Mouse (Mus musculus): Measurements from ENCODE around the gene Slc4a4. TPM values are rescaled to one million over a fixed set of nuclear protein-coding genes. Genes with fewer than 3 reads are reported as not detected.

Gene Slc4a4
- polyA plus RNA-seq, 1 experiment from 2014 or later, result 3.1 TPM

GRCm38 (mm10) chr5:88961351-88961761, 74.7 kb downstream of the Slc4a4 start:
- no peak overlapping the region for H3K4me2 ChIP-seq
- no peak for ATAC-seq (ENCODE audit: extremely low read depth, insufficient number of reproducible peaks, low FRiP score, low TSS enrichment)
- H3K4me1 ChIP-seq, result peaks cover 18% of the 10 kb centered on the region
- H3K27ac ChIP-seq (replicated peaks), result peak overlapping the region; percentile 62
- no peaks in the 10 kb centered on the region for H3K9me3 ChIP-seq
- no peak overlapping the region for H3K9ac ChIP-seq
- H3K27me3 ChIP-seq (replicated peaks), result no peaks in the 10 kb centered on the region
- WGBS, result 21% methylated on average over 7 of the region's 7 CpGs
- H3K36me3 ChIP-seq, result no peaks in the 10 kb centered on the region
- no peak overlapping the region for H3K4me3 ChIP-seq

DNA sequence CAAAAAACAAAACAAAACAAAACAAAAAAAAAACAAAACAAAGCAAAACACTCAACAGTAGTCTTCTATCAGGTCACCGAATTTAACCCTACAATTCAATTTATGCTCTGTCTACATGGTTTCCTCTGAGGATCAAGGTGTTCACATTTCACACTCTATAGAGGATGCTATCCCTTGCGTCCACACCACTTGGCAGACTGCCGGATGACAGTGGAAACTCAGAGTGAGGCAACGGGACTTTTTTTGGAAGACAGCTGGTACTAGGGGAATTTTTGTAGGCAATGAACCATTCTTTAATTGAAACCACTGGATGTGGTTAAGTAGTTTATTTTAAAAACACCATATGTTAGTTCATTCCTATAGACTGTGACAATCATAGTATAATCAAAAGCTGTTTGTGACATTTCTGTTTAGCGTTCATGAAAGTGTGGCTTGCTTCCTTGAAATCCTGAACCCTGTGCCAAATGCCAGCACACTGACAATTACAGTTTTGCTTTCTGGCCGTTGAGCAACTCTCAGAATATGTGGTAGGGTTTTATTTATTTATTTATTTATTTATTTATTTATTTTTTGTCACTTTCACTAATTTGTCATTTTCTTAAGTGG, 78.2 kb downstream of the Slc4a4 start:
- H3K27ac ChIP-seq (replicated peaks), result no peak overlapping the region
- WGBS, result 77% methylated on average over 6 of the region's 6 CpGs

GRCm38 (mm10) chr5:88966507-88966906, 79.9 kb downstream of the Slc4a4 start:
- Histone ChIP-seq H3K9ac (no peak overlapping the region), H3K27me3 (replicated peaks) (no peaks in the 10 kb centered on the region), H3K4me1 (peaks cover 19% of the 10 kb centered on the region), H3K27ac (replicated peaks) (no peak overlapping the region), H3K9me3 (no peaks in the 10 kb centered on the region), H3K36me3 (no peaks in the 10 kb centered on the region), H3K4me2 (no peak overlapping the region), H3K4me3 (no peak overlapping the region)
- 81% methylated on average over 4 of the region's 4 CpGs for WGBS
- no peak for ATAC-seq (ENCODE audit: extremely low read depth, insufficient number of reproducible peaks, low FRiP score, low TSS enrichment)

More for the DNA sequence above, 78.2 kb downstream of the Slc4a4 start:
- no peaks in the 10 kb centered on the region for H3K27me3 ChIP-seq (replicated peaks)
- ATAC-seq (ENCODE audit: extremely low read depth, insufficient number of reproducible peaks, low FRiP score, low TSS enrichment), result no peak
- H3K4me1 ChIP-seq, result peaks cover 33% of the 10 kb centered on the region
- no peaks in the 10 kb centered on the region for H3K9me3 ChIP-seq
- no peaks in the 10 kb centered on the region for H3K36me3 ChIP-seq
- H3K4me3 ChIP-seq, result no peak overlapping the region
- H3K9ac ChIP-seq, result no peak overlapping the region
- no peak overlapping the region for H3K4me2 ChIP-seq

GRCm38 (mm10) chr5:88968923-88969639, 82.5 kb downstream of the Slc4a4 start:
- H3K4me1 ChIP-seq, result peaks cover 20% of the 10 kb centered on the region
- H3K27ac ChIP-seq (replicated peaks), result no peak overlapping the region
- H3K4me3 ChIP-seq, result no peak overlapping the region
- no peaks in the 10 kb centered on the region for H3K36me3 ChIP-seq
- WGBS, result 36% methylated on average over 11 of the region's 11 CpGs
- H3K4me2 ChIP-seq, result no peak overlapping the region
- H3K27me3 ChIP-seq (replicated peaks), result no peaks in the 10 kb centered on the region
- ATAC-seq (ENCODE audit: extremely low read depth, insufficient number of reproducible peaks, low FRiP score, low TSS enrichment), result no peak
- H3K9ac ChIP-seq, result no peak overlapping the region
- H3K9me3 ChIP-seq, result no peaks in the 10 kb centered on the region

GRCm38 (mm10) chr5:88971554-88971953, 84.9 kb downstream of the Slc4a4 start:
- Histone ChIP-seq H3K27me3 (replicated peaks) (no peaks in the 10 kb centered on the region), H3K27ac (replicated peaks) (no peak overlapping the region), H3K9me3 (no peaks in the 10 kb centered on the region), H3K4me3 (no peak overlapping the region), H3K36me3 (no peaks in the 10 kb centered on the region), H3K4me2 (no peak overlapping the region), H3K9ac (no peak overlapping the region), H3K4me1 (peaks cover 25% of the 10 kb centered on the region)
- no peak for ATAC-seq (ENCODE audit: extremely low read depth, insufficient number of reproducible peaks, low FRiP score, low TSS enrichment)

- Histone ChIP-seq H3K36me3 (no peaks in the 10 kb centered on the region), H3K4me3 (no peak overlapping the region), H3K27me3 (replicated peaks) (no peaks in the 10 kb centered on the region), H3K9ac (no peak overlapping the region), H3K4me1 (peaks cover 26% of the 10 kb centered on the region), H3K27ac (replicated peaks) (no peak overlapping the region), H3K9me3 (no peaks in the 10 kb centered on the region), H3K4me2 (no peak overlapping the region)
- 44% methylated on average over 7 of the region's 7 CpGs for WGBS
- no peak for ATAC-seq (ENCODE audit: extremely low read depth, insufficient number of reproducible peaks, low FRiP score, low TSS enrichment)
These were observed 85.7 kb downstream of the Slc4a4 start for GRCm38 (mm10) chr5:88972277-88972676.

- no peak overlapping the region for H3K27ac ChIP-seq (replicated peaks)
- 67% methylated on average over 1 of the region's 1 CpGs for WGBS
- no peak for ATAC-seq (ENCODE audit: extremely low read depth, insufficient number of reproducible peaks, low FRiP score, low TSS enrichment)
- no peaks in the 10 kb centered on the region for H3K36me3 ChIP-seq
- no peak overlapping the region for H3K4me3 ChIP-seq
- peaks cover 25% of the 10 kb centered on the region for H3K4me1 ChIP-seq
- no peaks in the 10 kb centered on the region for H3K9me3 ChIP-seq
- no peak overlapping the region for H3K4me2 ChIP-seq
- no peaks in the 10 kb centered on the region for H3K27me3 ChIP-seq (replicated peaks)
- H3K9ac ChIP-seq, result no peak overlapping the region
These were observed 86.5 kb downstream of the Slc4a4 start for GRCm38 (mm10) chr5:88973130-88973529.

- H3K4me1 ChIP-seq, result peaks cover 24% of the 10 kb centered on the region
- H3K36me3 ChIP-seq, result no peaks in the 10 kb centered on the region
- no peak for ATAC-seq (ENCODE audit: extremely low read depth, insufficient number of reproducible peaks, low FRiP score, low TSS enrichment)
- H3K27ac ChIP-seq (replicated peaks), result no peak overlapping the region
- no peaks in the 10 kb centered on the region for H3K27me3 ChIP-seq (replicated peaks)
- H3K9me3 ChIP-seq, result no peaks in the 10 kb centered on the region
- no peak overlapping the region for H3K4me3 ChIP-seq
- no peak overlapping the region for H3K4me2 ChIP-seq
- no peak overlapping the region for H3K9ac ChIP-seq
These were observed 89.1 kb downstream of the Slc4a4 start for GRCm38 (mm10) chr5:88975694-88976093.

GRCm38 (mm10) chr5:88976428-88976827, 89.8 kb downstream of the Slc4a4 start:
- ATAC-seq (ENCODE audit: extremely low read depth, insufficient number of reproducible peaks, low FRiP score, low TSS enrichment), result no peak
- 51% methylated on average over 3 of the region's 3 CpGs for WGBS

GRCm38 (mm10) chr5:88980740-88981139, 94.1 kb downstream of the Slc4a4 start:
- Histone ChIP-seq H3K4me1 (peaks cover 40% of the 10 kb centered on the region), H3K9me3 (no peaks in the 10 kb centered on the region), H3K36me3 (peaks cover 6% of the 10 kb centered on the region), H3K9ac (no peak overlapping the region), H3K4me2 (no peak overlapping the region), H3K27me3 (replicated peaks) (no peaks in the 10 kb centered on the region), H3K4me3 (no peak overlapping the region), H3K27ac (replicated peaks) (peak overlapping the region; percentile 85)
- WGBS, result 79% methylated on average over 4 of the region's 4 CpGs
- no peak for ATAC-seq (ENCODE audit: extremely low read depth, insufficient number of reproducible peaks, low FRiP score, low TSS enrichment)

More at GRCm38 (mm10) chr5:88976428-88976827, 89.8 kb downstream of the Slc4a4 start:
- H3K4me1 ChIP-seq, result peaks cover 31% of the 10 kb centered on the region
- H3K9me3 ChIP-seq, result no peaks in the 10 kb centered on the region
- H3K4me3 ChIP-seq, result no peak overlapping the region
- no peak overlapping the region for H3K27ac ChIP-seq (replicated peaks)
- no peak overlapping the region for H3K4me2 ChIP-seq
- H3K9ac ChIP-seq, result no peak overlapping the region
- no peaks in the 10 kb centered on the region for H3K27me3 ChIP-seq (replicated peaks)
- no peaks in the 10 kb centered on the region for H3K36me3 ChIP-seq

DNA sequence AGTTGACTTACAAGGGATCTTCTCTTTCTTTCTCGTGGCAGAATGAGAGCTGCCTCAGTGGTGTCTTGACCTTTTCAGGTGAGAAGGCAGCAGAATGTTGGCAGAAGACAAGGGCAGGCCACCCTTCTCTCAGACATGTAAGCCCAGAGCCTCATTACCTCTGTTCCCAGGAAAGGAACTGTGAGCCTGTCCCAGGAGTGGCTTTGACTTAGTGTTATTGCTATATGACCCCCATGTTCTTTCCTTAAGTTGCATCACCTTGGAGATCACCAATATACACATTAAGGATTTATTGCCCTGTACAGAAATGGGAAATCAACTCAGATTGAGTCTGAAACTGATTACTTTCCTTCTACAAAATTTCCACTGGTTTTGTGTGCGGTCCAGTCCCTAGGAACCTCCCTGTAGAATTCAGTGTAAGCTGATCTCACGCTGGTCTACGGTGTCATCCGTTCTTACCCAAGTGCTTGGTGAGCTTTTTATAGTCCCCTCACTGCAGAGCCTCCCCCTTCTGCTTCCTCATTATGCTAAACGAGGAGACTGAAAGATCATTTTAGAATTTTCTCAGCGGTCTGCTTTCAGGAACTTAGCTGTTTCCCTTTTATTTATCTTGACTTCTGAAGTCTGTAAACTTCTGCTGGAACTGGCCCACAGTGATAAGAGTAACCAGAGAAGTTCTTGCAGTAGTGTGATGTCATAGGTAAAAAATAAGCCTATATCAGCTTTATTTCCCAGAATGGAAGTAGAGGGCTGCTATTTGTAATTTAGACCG, 94.8 kb downstream of the Slc4a4 start:
- Histone ChIP-seq H3K36me3 (peaks cover 6% of the 10 kb centered on the region), H3K4me2 (peak overlapping the region; percentile 54), H3K9ac (peak overlapping the region; percentile 8), H3K9me3 (no peaks in the 10 kb centered on the region), H3K4me1 (peaks cover 36% of the 10 kb centered on the region), H3K27ac (replicated peaks) (peak overlapping the region; percentile 85), H3K4me3 (peak overlapping the region; percentile 13; the same call in 1 of the 2 replicates), H3K27me3 (replicated peaks) (no peaks in the 10 kb centered on the region)
- 12% methylated on average over 8 of the region's 8 CpGs for WGBS
- peak; percentile 70; the same call in 1 of the 2 replicates for ATAC-seq (ENCODE audit: extremely low read depth, insufficient number of reproducible peaks, low FRiP score, low TSS enrichment)

Data from heart, embryonic 13.5 days (tissue).